Mouse (Mus musculus): ENCODE results near the gene Lgsn. TPM values are rescaled to one million over a fixed set of nuclear protein-coding genes. Genes with fewer than 3 reads are reported as not detected.

Gene Lgsn
- total and polyA plus RNA-seq, 3 experiments: 0.08 to 0.70 TPM; not detected in 1

DNA sequence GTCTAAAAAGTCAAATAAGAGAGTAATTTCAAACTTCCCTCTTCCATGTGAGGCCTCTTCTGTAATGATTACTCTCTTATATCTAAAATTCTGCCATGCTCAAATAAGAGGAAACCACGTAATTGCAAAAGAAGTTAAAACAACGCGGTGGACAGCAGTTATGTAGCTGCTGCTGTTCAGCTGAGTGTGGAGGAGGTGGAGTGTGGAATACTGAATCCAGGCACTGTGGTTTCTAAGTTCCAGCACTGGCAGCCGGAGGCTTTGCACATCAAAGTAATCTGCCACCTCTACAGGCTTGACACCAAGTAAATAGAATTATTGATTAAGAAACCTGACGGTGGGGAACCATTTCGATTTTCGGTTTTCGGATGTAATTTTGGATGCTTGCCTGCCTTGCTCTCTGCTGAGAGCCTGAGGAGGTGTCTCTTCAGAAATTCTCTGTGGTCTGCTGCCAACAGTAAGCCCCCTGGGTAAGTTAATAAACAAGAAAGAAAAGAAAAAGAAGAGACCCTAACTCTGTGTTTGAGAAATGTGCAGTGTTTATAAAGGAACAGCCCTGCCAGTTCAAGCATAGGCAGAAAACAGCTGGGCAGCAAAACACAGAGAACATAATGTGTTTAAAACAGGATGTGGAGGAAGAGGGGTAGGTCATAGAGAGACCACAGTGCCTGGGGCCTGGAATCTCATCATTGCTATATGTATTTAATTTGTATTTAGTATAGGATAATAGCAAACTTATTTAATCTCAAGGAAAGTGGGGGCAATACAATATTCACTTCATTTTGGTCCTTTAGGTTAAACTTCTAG lies 33.7 kb upstream of the Lgsn start:
- no peaks in the 10 kb centered on the region for H3K27me3 ChIP-seq (replicated peaks)
- no peaks in the 10 kb centered on the region for H3K79me2 ChIP-seq (replicated peaks; ENCODE audit: control insufficient read depth, extremely low read depth, insufficient read depth, poor library complexity, severe bottlenecking)
- H3K9me3 ChIP-seq (replicated peaks; ENCODE audit: low read length): no peaks in the 10 kb centered on the region
- no peak overlapping the region for H3K9ac ChIP-seq (ENCODE audit: insufficient read depth, low read depth)
- no peak for DNase-seq (ENCODE audit: extremely low read depth)
- no peak overlapping the region for H3K27ac ChIP-seq (ENCODE audit: insufficient read depth, low read depth)
- H3K4me2 ChIP-seq (ENCODE audit: insufficient read depth, low read depth, poor library complexity, severe bottlenecking): no peak overlapping the region
- in situ Hi-C loops (cut with MboI; ENCODE audit: low pct_ligation_motif_present, low pct_unique_long_range_greater_than_20kb, low sequenced_read_pairs): no loop called here
- peaks cover 0 to 4% of the 10 kb centered on the region in 2 experiments; a peak in 1 of 4 replicates for H3K4me1 ChIP-seq (ENCODE audit: control insufficient read depth in 1 of 2, insufficient read depth in 2 of 2)
- TF ChIP-seq ETS1 (conservative IDR thresholded peaks at IDR 0.05; ENCODE audit: low read depth, low read length): no peak
- TF ChIP-seq EP300 (IDR thresholded peaks at IDR 0.05; ENCODE audit: low read length): no peak
- no peak for TF ChIP-seq UBTF (IDR thresholded peaks at IDR 0.05; ENCODE audit: low read depth, low read length)
- TF ChIP-seq NELFE (IDR thresholded peaks at IDR 0.05; ENCODE audit: low read depth, low read length): no peak
- no peak for TF ChIP-seq MEF2A (IDR thresholded peaks at IDR 0.05; ENCODE audit: borderline replicate concordance, low read depth, low read length)
- TF ChIP-seq MYC (IDR thresholded peaks at IDR 0.05; ENCODE audit: low read depth, low read length): no peak
- TF ChIP-seq TCF12 (IDR thresholded peaks at IDR 0.05; ENCODE audit: low read depth, low read length): no peak
- TF ChIP-seq JUND (conservative IDR thresholded peaks at IDR 0.05; ENCODE audit: low read depth, low read length): no peak
- no peak for TF ChIP-seq NRF1 (IDR thresholded peaks at IDR 0.05; ENCODE audit: low read depth, low read length)
- no peak for TF ChIP-seq MAX (IDR thresholded peaks at IDR 0.05; ENCODE audit: low read length)
- no peaks in the 10 kb centered on the region for H3K36me3 ChIP-seq (replicated peaks in 1 of 2; ENCODE audit: control insufficient read depth in 1 of 2, insufficient read depth in 1 of 2, low read length in 1 of 2)
- dilution Hi-C loops (cut with MboI; ENCODE audit: extremely low pct_ligation_motif_present, extremely low pct_unique_long_range_greater_than_20kb, low sequenced_read_pairs): no loop called here
- no peak overlapping the region for H3K4me3 ChIP-seq (replicated peaks in 1 of 3; ENCODE audit: low read depth in 2 of 3, low read length in 2 of 3, poor library complexity in 1 of 3)

GRCm38 (mm10) chr1:31143571-31143970 lies 32.6 kb upstream of the Lgsn start:
- no peak for DNase-seq (ENCODE audit: extremely low read depth)
- TF ChIP-seq USF2 (conservative IDR thresholded peaks at IDR 0.05; ENCODE audit: low read depth, low read length) (no peak), ZNF384 (IDR thresholded peaks at IDR 0.05; ENCODE audit: low read depth, low read length) (no peak), ELF1 (IDR thresholded peaks at IDR 0.05; ENCODE audit: low read depth, low read length) (no peak), TCF12 (IDR thresholded peaks at IDR 0.05; ENCODE audit: low read depth, low read length) (no peak), MEF2A (IDR thresholded peaks at IDR 0.05; ENCODE audit: borderline replicate concordance, low read depth, low read length) (no peak), UBTF (IDR thresholded peaks at IDR 0.05; ENCODE audit: low read depth, low read length) (no peak), MAZ (IDR thresholded peaks at IDR 0.05; ENCODE audit: low read depth, low read length) (no peak), NELFE (IDR thresholded peaks at IDR 0.05; ENCODE audit: low read depth, low read length) (no peak), HCFC1 (IDR thresholded peaks at IDR 0.05; ENCODE audit: low read depth, low read length) (no peak), KAT2A (IDR thresholded peaks at IDR 0.05; ENCODE audit: insufficient replicate concordance, low read length) (no peak), GABPA (IDR thresholded peaks at IDR 0.05; ENCODE audit: insufficient replicate concordance, low read depth, low read length) (no peak)
- Histone ChIP-seq H3K4me2 (ENCODE audit: insufficient read depth, low read depth, poor library complexity, severe bottlenecking) (no peak overlapping the region), H3K36me3 (replicated peaks in 1 of 2; ENCODE audit: control insufficient read depth in 1 of 2, insufficient read depth in 1 of 2, low read length in 1 of 2) (no peaks in the 10 kb centered on the region), H3K9me3 (replicated peaks; ENCODE audit: low read length) (no peaks in the 10 kb centered on the region), H3K9ac (ENCODE audit: insufficient read depth, low read depth) (no peak overlapping the region), H3K79me2 (replicated peaks; ENCODE audit: control insufficient read depth, extremely low read depth, insufficient read depth, poor library complexity, severe bottlenecking) (no peaks in the 10 kb centered on the region), H3K4me3 (replicated peaks in 1 of 3; ENCODE audit: low read depth in 2 of 3, low read length in 2 of 3, poor library complexity in 1 of 3) (no peak overlapping the region), H3K4me1 (ENCODE audit: control insufficient read depth in 1 of 2, insufficient read depth in 2 of 2) (peaks cover 0 to 4% of the 10 kb centered on the region in 2 experiments; a peak in 2 of 4 replicates), H3K27me3 (replicated peaks) (no peaks in the 10 kb centered on the region), H3K27ac (ENCODE audit: insufficient read depth, low read depth) (no peak overlapping the region)
- in situ Hi-C loops (cut with MboI; ENCODE audit: low pct_ligation_motif_present, low pct_unique_long_range_greater_than_20kb, low sequenced_read_pairs): no loop called here
- dilution Hi-C loops (cut with MboI; ENCODE audit: extremely low pct_ligation_motif_present, extremely low pct_unique_long_range_greater_than_20kb, low sequenced_read_pairs): no loop called here
